9 mouse cellular contexts compared by ENCODE assay signal in the genomic region with DNA sequence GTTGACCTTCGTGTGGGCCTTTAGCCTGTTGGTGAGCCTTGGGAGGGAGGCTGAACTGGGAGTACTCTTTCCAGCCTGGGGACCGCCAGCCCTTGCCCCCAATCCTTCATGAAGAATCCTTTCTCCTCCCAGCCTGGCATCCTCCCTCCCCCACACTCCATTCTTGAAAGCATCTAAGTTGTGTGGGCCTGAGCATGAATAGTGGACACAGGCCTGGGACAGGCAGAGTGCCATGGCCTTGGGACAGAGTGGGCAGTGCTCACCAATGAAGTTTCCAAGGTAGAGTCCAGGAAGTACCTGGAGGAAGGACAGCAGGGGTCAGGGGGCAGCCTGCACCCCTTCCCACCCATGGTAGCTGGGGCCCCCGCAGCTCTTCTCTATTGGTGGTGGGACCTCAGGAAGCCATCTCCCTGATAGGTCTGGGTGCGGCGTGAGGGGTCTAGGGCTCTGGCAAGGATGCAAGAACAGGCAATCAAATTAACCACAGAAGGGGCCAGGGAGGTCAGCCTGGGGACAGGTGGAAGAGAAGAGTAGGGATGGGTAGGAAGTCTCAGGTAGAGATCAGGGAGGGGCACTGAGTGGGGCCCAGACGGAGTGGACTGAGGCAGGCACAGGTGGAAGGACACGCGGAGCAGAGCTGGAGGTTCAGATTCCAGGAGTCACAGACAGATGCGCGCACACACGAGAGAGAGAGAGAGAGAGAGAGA. TPM values are rescaled to one million over a fixed set of nuclear protein-coding genes. Genes with fewer than 3 reads are reported as not detected.
DNase-seq lines count a peak whose midpoint lies in the region; ATAC-seq and TF ChIP-seq lines count a peak whose summit lies in the region.
"Had no signal": no experiment of that assay in that cellular context is flagged by ENCODE, and none has a peak within 500 bp of the region (broad histone marks: within the 10 kb centered on the region; RNA-seq: fewer than 3 reads in every experiment).

No protein-coding gene starts in this region.

- no peak for ATAC-seq in liver, embryonic 12.5 days
- no peak for ATAC-seq in liver, postnatal 0 days
- ATAC-seq in limb, embryonic 11.5 days (ENCODE audit: insufficient number of reproducible peaks, low FRiP score, low TSS enrichment, low read depth), result no peak

- H3K9ac ChIP-seq in liver, embryonic 12.5 days, result no peak overlapping the region
- H3K9ac ChIP-seq in liver, postnatal 0 days (replicated peaks), result no peak overlapping the region
- H3K9ac ChIP-seq in limb, embryonic 11.5 days (ENCODE audit: low read length), result no peak overlapping the region

- H3K27me3 ChIP-seq in liver, embryonic 12.5 days (replicated peaks), result peaks cover 94% of the 10 kb centered on the region
- H3K27me3 ChIP-seq in liver, postnatal 0 days (ENCODE audit: insufficient read depth, low read length), result peaks cover 47% of the 10 kb centered on the region
- peaks cover 27% of the 10 kb centered on the region for H3K27me3 ChIP-seq in limb, embryonic 11.5 days (ENCODE audit: control insufficient read depth, insufficient read depth, low read length)
- H3K27me3 ChIP-seq in testis, adult 2 months (ENCODE audit: control insufficient read depth, insufficient read depth, low read length), result no peaks in the 10 kb centered on the region

- H3K27ac ChIP-seq in liver, embryonic 12.5 days, result no peak overlapping the region
- H3K27ac ChIP-seq in liver, postnatal 0 days (ENCODE audit: low read depth), result no peak overlapping the region
- no peak overlapping the region for H3K27ac ChIP-seq in limb, embryonic 11.5 days (replicated peaks; ENCODE audit: low read depth, low read length)
- H3K27ac ChIP-seq in testis, adult 2 months (ENCODE audit: control insufficient read depth, insufficient read depth, low read depth, low read length), result no peak overlapping the region

- no peak for TF ChIP-seq EP300 in liver, postnatal 0 days (IDR thresholded peaks at IDR 0.05; ENCODE audit: low read depth)

- no peak for TF ChIP-seq POLR2A in testis, adult 2 months (IDR thresholded peaks at IDR 0.05; ENCODE audit: control insufficient read depth, low read depth, low read length)

- no peak for TF ChIP-seq CTCF in liver, postnatal 0 days (IDR thresholded peaks at IDR 0.05; ENCODE audit: low read depth)
- no peak for TF ChIP-seq CTCF in testis, adult 2 months (IDR thresholded peaks at IDR 0.05; ENCODE audit: control insufficient read depth, insufficient read depth, insufficient replicate concordance, low read depth, low read length)

- DNase-seq in cerebellum, adult 11-12 months, result peak; percentile 32
- DNase-seq in cerebellum, postnatal 36 days, result no peak
- no peak for DNase-seq in liver, postnatal 0 days
- no peak for DNase-seq in limb, embryonic 11.5 days (ENCODE audit: low spot score)
- no peak for DNase-seq in lung, postnatal 25 days (ENCODE audit: low spot score)
- DNase-seq in embryo, embryonic 10 days (ENCODE audit: low spot score), result no peak
- DNase-seq: thymus, postnatal 14 days had no signal

- 32% methylated on average over 11 of the region's 11 CpGs for WGBS in liver, embryonic 12.5 days (ENCODE audit: insufficient replicate concordance)
- WGBS in liver, postnatal 0 days (ENCODE audit: insufficient replicate concordance), result 30% methylated on average over 11 of the region's 11 CpGs
- WGBS in limb, embryonic 11.5 days, result 33% methylated on average over 11 of the region's 11 CpGs

- no peak overlapping the region for H3K4me3 ChIP-seq in liver, embryonic 12.5 days
- no peak overlapping the region for H3K4me3 ChIP-seq in liver, postnatal 0 days (ENCODE audit: low read depth, low read length)
- peak overlapping the region; percentile 59; the same call in 1 of the 2 replicates for H3K4me3 ChIP-seq in limb, embryonic 11.5 days (ENCODE audit: low read depth, low read length)
- H3K4me3 ChIP-seq in testis, adult 2 months (ENCODE audit: control insufficient read depth, low read depth, low read length), result peak overlapping the region; percentile 83

- peaks cover 7% of the 10 kb centered on the region for H3K4me1 ChIP-seq in liver, embryonic 12.5 days
- no peaks in the 10 kb centered on the region for H3K4me1 ChIP-seq in liver, postnatal 0 days (ENCODE audit: insufficient read depth)
- 0 out of 2 replicates have a peak, but pooled peaks cover 6% of the 10 kb centered on the region for H3K4me1 ChIP-seq in limb, embryonic 11.5 days (ENCODE audit: control insufficient read depth, insufficient read depth, low read length)
- H3K4me1 ChIP-seq in testis, adult 2 months (ENCODE audit: control insufficient read depth, insufficient read depth, low read length), result peaks cover 22% of the 10 kb centered on the region

- H3K9me3 ChIP-seq in liver, embryonic 12.5 days (replicated peaks), result no peaks in the 10 kb centered on the region
- H3K9me3 ChIP-seq in liver, postnatal 0 days (ENCODE audit: low read length), result no peaks in the 10 kb centered on the region
- H3K9me3 ChIP-seq in limb, embryonic 11.5 days (ENCODE audit: control insufficient read depth, low read length), result no peaks in the 10 kb centered on the region

- H3K4me2 ChIP-seq in liver, embryonic 12.5 days, result peak overlapping the region; percentile 73
- no peak overlapping the region; the same call in 1 of the 2 replicates for H3K4me2 ChIP-seq in liver, postnatal 0 days (ENCODE audit: low read depth, low read length)
- H3K4me2 ChIP-seq in limb, embryonic 11.5 days (ENCODE audit: low read depth, severe bottlenecking), result peak overlapping the region; percentile 99; the same call in 1 of the 2 replicates

- no peaks in the 10 kb centered on the region for H3K36me3 ChIP-seq in liver, embryonic 12.5 days
- H3K36me3 ChIP-seq in liver, postnatal 0 days (replicated peaks; ENCODE audit: insufficient read depth, low read length), result no peaks in the 10 kb centered on the region
- no peaks in the 10 kb centered on the region for H3K36me3 ChIP-seq in limb, embryonic 11.5 days (ENCODE audit: control insufficient read depth, insufficient read depth, low read length)
- no peaks in the 10 kb centered on the region for H3K36me3 ChIP-seq in testis, adult 2 months (ENCODE audit: control insufficient read depth, insufficient read depth, low read length)

RNA-seq across cellular contexts. Expression of gene Dusp15, which starts 1.0 kb away (rescaled TPM):
- polyA plus RNA-seq in liver, embryonic 12.5 days (2016; fragmentation: Nextera tagmentation; extraction: Ambion mirVana), result not detected in 2 replicates
- not detected in 2 replicates for polyA plus RNA-seq in liver, postnatal 0 days (2015; fragmentation: Nextera tagmentation; extraction: Ambion mirVana)
- 0.37 and 1.0 TPM in 2 replicates for polyA plus RNA-seq in limb, embryonic 11.5 days (2014; fragmentation: Nextera tagmentation; extraction: Ambion mirVana)
- 151 and 166 TPM in 2 replicates for polyA plus RNA-seq in testis, adult 2 months (2012; rRNA removed)

RNA-seq across cellular contexts. Expression of gene Ttll9, which starts 11.8 kb away (rescaled TPM):
- 0.14 and 0.15 TPM in 2 replicates for polyA plus RNA-seq in liver, embryonic 12.5 days (2016; fragmentation: Nextera tagmentation; extraction: Ambion mirVana)
- polyA plus RNA-seq in liver, postnatal 0 days (2015; fragmentation: Nextera tagmentation; extraction: Ambion mirVana), result 0.18 and 0.31 TPM in 2 replicates
- 0.35 and 0.62 TPM in 2 replicates for polyA plus RNA-seq in limb, embryonic 11.5 days (2014; fragmentation: Nextera tagmentation; extraction: Ambion mirVana)
- polyA plus RNA-seq in testis, adult 2 months (2012; rRNA removed), result 203 and 218 TPM in 2 replicates

RNA-seq across cellular contexts. Expression of gene Foxs1, which starts 17.5 kb away (rescaled TPM):
- polyA plus RNA-seq in liver, embryonic 12.5 days (2016; fragmentation: Nextera tagmentation; extraction: Ambion mirVana), result 0.13 TPM in 1 of 2 replicates, not detected in the other
- polyA plus RNA-seq in liver, postnatal 0 days (2015; fragmentation: Nextera tagmentation; extraction: Ambion mirVana), result 0.50 and 0.74 TPM in 2 replicates
- polyA plus RNA-seq in limb, embryonic 11.5 days (2014; fragmentation: Nextera tagmentation; extraction: Ambion mirVana), result 0.29 and 0.38 TPM in 2 replicates
- 4.1 and 4.3 TPM in 2 replicates for polyA plus RNA-seq in testis, adult 2 months (2012; rRNA removed)

RNA-seq across cellular contexts. Expression of gene Mylk2, which starts 39.4 kb away (rescaled TPM):
- polyA plus RNA-seq in liver, embryonic 12.5 days (2016; fragmentation: Nextera tagmentation; extraction: Ambion mirVana), result not detected in 2 replicates
- 0.25 TPM in 1 of 2 replicates, not detected in the other for polyA plus RNA-seq in liver, postnatal 0 days (2015; fragmentation: Nextera tagmentation; extraction: Ambion mirVana)
- polyA plus RNA-seq in limb, embryonic 11.5 days (2014; fragmentation: Nextera tagmentation; extraction: Ambion mirVana), result not detected in 2 replicates
- 0.04 TPM in 1 of 2 replicates, not detected in the other for polyA plus RNA-seq in testis, adult 2 months (2012; rRNA removed)

Comparison
In these comparisons a context has a peak if more than half of its experiments do, and no peak if none do; other contexts are left out.
1. H3K4me3 ChIP-seq: peak in limb, embryonic 11.5 days (single experiment) and testis, adult 2 months (single experiment); none in liver, embryonic 12.5 days (single experiment) and liver, postnatal 0 days (single experiment).
2. RNA of gene Dusp15, which starts 1.0 kb away (polyA plus RNA-seq): 151 to 166 TPM in testis, adult 2 months; 0.37 to 1.0 TPM in limb, embryonic 11.5 days, not detected in liver, embryonic 12.5 days and not detected in liver, postnatal 0 days; every median in the first group is over 10 times any median in the second.
3. RNA of gene Ttll9, which starts 11.8 kb away (polyA plus RNA-seq): 203 to 218 TPM in testis, adult 2 months; 0.35 to 0.62 TPM in limb, embryonic 11.5 days, 0.18 to 0.31 TPM in liver, postnatal 0 days and 0.14 to 0.15 TPM in liver, embryonic 12.5 days; every median in the first group is over 100 times any median in the second.